Mouse (Mus musculus) ovary, postnatal 36 days (tissue): ENCODE results near the gene Pik3ap1.
A peak's percentile ranks its signal among the peaks of the same experiment; 100 is the strongest.

Experiments
- DNase-seq: peaks from one replicate; pipeline ENCODE4 v3.0.0; 2022; ENCODE audit warnings: low spot score, mixed read lengths

Pik3ap1 gene

DNA sequence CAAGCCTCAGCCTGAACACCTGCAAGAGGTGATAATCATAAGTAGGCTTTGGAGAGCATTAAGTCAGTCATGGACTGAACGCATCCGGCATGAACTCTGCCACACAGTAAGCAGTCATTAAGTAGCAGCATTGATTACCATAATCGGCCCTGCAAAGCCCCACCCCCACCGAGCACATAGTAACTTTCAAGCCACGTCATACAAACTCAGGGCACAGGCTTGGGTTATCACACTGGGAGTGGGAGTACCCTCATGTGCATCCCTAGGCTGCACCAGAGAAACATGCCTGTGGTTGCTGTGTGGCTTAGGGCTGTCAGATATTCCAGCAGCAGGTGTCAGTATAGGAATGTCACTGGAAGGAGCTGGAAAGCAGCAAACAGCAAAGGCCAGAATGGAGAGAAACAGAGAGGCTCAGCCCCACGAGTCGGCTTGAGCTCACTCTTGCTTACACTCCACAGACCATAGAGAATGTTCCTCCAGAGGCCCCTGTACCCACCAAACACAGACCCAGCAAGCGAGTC lies 105.1 kb downstream of the Pik3ap1 start:
- no peak for DNase-seq

DNA sequence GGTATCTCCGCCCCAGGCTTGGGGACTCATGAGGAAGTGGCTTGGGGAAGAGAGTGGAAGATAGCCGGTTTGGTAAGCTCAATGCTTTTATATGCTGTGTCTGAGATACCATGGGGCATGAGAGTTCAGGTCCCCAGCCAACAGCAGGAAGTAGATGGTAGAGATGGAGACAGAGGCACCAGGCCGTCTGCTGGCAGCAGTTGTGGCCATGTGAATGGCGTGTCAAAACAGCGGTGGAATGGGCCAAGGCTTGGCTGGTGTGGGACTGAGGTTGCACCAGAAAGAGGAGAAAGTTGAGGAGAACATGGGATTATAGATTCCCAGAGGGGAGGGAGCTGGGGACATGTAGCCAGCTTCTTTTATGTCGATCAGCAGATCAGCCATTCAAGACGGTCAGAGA lies 106.3 kb downstream of the Pik3ap1 start:
- DNase-seq: no peak

DNA sequence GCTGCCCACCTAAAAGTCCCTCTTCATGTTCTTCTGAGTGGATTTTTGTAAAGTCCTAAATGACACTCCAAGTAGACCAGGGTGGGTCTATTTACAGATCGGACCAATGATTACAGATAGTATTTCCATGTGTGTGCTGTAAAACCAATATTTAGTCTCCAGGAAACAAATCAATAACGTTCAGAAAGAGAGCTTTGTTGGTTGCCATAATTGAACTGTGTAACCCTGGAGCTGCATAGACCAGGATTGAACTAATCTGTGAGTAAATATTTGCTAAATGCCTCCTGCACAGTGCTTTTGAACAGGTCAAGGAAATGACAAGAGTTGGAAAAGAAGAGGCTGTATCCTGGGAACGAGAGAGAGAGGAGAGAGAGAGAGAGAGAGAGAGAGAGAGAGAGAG lies 109.3 kb downstream of the Pik3ap1 start:
- no peak for DNase-seq

DNA sequence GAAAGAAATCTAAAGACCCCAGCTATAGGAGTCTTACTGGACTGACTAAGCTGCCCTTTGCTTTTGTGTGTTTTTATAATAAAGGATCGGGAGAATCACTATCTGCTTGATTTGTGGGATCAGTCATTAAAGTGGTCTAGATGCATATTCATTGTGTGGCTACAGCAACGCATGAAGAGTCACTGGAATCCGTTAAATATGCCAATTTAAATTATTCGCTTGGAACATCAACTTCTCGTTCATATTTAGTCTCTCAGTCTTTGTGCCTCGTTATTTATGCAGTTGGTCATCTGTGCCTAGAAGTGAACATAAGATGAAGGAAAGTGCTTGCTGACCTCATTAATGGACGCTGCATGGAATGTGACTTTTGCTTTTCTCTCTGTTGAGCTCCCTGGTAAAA lies 114.0 kb downstream of the Pik3ap1 start:
- no peak for DNase-seq

DNA sequence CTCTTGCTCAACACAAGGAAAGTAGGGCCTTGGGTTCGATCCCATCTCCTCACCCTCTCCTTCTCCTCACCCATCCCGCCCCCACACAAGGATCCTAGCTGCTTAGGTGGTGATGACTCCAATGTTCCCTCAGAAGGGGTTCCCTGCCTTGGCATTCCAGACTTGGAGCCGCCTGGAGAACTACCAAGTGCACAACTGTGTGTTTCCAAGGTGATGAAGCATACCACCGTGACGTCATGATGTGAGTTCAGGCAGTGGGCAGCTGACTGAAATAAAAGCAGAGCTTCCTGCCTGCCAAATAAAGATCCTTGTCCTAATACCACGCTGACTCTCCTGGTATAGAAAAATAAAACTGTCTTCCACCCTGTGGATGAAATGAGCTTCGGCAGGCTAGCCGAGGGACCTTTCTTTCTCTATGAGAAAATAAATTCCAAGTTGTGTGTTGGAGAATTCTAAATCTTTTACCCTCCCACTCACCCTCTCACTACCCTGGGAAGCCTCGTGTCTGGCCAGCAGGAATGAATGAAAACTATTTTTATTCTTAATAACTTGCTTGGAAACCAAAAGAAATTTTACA lies 114.7 kb downstream of the Pik3ap1 start:
- no peak for DNase-seq

DNA sequence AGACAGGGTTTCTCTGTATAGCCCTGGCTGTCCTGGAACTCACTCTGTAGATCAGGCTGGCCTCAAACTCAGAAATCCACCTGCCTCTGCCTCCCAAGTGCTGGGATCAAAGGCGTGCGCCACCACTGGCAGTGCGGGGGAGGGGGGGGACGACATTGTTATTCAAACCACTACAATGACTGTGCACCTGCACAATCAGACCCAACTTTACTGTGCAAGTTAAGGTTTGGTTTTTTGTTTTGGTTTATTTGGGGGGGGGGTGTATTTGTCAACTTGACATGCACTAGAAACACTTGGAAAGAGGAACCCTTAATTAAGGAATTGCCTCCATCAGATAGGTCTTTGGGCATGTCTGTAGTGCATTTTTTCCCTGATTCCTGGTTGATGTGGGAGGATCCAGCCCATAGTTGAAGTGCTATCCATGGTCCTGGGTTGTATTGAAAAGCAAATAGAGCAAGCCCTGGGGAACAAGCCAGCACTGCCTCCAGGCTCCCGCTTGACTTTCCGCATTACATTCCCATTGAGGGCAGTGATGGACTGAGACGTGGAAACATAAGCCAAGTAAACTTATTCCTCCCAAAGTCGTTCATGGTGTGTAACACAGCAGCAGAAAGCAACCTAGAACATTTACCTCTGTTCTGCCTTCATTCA lies 118.5 kb downstream of the Pik3ap1 start:
- DNase-seq: no peak

DNA sequence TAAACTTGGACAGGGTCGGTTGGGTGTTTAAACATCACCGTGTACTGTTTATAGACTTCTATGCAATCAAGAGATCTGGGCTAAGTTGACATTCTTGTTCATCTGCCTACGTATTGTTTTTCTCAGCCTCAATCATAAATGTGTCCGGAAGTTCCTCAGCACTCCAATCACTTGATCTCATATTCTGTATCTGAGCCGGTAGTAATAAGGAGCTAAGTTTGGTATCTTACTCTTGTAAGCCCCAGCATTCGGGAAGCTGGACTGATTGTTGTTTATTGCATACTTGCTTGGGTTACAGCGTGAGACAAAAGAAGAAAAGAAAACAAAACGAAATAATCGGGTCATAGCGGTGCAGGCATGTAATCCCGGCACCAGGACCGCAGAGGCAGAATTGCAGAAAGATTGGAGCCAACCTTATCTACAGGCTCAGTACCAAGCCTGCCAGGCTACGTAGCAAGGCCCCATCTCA lies 120.5 kb downstream of the Pik3ap1 start:
- DNase-seq: no peak

DNA sequence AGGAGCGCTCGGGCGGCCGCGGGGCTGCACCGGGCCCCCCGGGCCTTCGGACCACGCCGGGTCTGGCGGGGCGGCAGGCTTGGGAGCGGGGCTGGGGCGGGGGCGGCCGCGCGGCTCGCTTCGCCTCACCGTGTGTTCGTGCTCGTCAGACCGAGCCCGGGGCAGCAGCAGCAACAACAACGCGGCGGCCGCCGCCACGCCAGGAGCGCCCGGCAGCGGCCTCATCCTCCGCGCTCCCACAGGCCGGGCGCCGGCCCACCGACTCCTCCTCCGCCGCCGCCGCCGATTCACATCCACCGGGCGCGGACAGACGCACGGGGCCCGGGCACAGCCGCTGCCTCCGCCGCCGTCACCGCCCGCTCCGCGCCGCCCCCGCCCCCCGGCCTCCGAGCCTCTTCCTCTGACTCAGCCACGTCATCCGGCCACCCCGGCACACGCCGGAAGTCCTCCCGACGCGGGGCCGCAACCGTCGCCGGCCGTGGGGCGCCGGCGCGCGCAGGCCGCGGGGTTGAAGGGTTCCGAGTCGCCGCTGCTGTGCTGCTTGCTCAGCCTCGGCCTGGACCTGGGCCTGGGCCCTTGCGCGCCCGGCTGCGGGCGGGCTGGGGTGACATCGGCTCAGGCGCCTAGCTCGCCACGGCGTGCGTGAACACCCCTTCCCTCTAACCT lies 121.1 kb downstream of the Pik3ap1 start, which contains the start of gene Tm9sf3:
TSS of gene Tm9sf3 (minus strand) at position 368 of the 666 bp plus-strand sequence.
- peak; percentile 89 for DNase-seq

DNA sequence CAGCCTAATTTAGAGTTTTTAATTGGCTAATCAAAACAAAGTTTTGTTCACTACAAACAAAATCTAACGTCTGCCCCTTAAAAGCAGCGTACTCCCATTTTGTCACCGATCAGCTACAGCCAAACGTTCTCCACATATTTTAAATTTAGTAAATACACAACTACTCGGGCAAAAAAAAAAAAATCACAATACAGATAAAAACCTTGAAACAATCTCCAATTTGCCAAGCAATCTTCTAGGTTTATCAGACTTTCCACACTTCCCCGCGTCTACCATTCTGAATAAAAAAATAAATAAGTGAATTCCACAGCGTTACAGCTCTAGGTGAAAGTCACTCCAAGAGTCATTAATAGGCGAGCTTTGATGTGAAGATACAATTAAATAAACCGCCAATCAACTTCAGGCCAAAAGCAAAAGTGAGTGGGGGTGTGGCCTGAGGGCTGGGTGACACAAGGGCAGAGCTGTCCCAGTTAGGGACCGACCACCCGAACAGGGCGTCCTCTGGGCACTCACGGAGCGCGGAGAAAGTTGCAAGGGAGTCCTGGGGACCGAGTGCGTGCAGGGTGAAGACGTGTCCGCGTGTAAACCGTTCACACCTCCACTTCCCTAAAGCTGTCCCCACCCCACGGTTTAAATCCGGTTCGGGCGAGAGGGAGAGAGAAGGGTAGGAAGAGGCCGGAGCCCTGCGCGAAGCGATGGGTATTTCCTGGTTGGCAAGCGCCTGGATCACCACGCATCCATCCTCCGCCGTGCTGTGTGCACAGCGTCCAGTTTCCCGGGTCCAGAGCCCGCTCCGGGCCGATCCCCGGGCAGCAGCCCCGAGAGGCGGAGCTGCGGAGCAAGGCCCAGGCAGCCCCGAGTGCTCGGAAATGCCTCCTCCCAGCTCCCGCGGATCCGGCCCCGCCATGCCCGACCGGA lies 121.9 kb downstream of the Pik3ap1 start:
- DNase-seq: peak; percentile 75

DNA sequence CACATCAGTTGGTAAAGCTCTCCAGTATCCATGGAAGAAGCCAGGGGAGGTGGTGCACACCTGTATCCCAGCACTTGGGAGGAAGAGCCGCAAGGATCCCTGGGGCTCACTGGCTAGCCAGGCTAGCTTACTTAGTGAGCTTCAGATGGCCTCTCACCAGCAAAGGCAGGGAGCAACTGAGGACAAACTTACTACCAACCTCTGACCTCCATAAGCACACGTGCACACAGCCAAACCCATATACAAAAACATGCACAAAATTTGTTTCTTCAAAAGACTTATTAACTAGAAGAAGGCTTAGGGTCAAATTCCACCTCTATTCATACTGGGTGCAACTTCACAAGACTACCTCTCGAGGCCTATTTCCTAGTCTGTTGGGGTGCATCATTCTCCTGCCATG lies 124.2 kb downstream of the Pik3ap1 start:
- DNase-seq: no peak

DNA sequence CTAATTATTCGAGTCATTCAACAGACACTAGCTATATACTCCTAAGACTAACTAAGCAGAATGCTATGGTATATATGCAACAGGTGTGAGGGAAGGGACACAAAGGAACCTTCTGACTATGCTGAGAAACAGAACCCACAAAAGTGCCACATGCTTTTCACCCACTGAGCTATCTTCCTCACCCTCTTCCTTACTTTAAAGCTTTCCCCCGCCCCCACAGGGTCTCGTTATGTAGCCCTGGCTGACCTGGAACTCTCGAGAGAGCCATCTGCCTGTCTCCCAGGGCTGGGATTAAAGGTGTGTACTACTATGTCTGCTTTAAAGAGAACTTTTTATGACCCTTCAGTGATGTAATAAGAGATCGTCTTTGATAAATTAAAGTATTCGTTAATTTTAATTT lies 125.6 kb downstream of the Pik3ap1 start:
- DNase-seq: no peak

DNA sequence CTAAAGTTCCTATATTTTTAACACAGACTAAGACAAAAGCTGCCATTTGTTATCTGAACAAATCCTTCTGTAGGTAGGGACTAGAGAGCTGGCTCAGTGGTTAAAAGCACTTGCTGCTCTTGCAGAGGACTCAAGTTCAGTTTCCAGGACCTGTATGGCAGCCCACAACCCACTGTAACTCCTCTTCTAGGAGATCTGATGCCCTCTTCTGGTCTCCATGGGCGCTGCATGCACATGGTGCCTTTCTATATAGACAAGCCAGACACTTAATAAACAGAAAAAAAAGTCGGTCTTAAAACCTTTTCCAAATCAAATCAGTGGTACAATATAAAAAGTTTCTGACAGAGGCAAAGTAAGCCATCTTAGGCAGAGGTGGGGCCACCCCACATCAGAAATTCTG lies 126.2 kb downstream of the Pik3ap1 start:
- DNase-seq: peak; percentile 26

DNA sequence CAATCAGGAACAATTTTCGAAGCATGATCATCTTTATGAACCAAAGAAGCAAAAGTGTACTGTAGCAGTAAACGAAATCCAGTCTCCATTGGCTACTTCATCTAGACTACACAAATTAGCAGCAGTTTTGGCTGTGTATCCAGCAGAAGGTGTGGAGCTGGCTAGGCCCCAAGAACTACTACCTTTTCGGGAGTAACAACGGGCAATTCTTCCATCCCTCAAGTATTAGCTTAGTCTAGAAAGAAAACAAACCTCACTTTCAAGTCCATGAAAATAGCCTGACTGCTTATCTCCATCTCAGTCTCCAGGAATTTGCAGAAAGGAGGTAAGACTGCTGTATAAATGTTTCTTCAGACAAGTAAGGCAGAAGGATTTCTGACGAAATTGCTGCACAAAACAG lies 130.3 kb downstream of the Pik3ap1 start:
- no peak for DNase-seq

DNA sequence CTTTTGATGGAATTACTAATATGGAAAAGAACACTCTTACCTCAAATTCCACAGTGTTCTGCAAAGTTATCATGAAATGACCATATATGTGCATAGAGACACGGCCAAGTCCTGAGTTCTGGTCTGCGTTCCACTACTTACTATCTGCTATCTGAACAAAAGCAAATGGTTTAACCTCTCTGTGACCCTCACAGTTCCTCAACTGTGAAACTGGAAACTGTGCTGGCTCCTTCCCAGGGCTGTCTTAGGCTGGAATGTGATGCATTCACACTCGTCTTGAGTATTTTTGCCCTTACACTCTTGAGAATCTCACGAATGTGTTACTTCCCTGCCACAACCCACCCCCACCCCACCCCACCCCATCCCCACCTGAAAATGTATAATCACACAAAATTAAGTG lies 135.9 kb downstream of the Pik3ap1 start:
- DNase-seq: no peak

DNA sequence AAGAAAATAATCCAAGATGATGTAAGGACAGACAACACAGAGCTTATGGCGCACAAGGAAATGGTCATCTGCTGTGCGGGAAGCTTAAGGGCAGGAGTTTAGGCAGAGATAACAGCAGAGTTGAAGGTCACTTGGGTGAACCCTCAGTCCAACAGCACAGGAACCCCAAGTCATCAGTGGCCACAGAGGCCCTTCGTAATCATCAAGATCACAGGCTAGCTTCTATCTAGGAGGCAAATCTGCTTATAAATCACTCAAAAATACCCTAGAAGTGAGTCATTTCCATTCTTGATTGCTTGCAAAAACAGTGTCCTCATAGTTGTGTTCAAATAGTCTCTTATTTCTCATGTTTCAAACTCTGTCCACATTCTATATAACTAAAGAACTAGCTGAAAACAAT lies 136.6 kb downstream of the Pik3ap1 start:
- no peak for DNase-seq

DNA sequence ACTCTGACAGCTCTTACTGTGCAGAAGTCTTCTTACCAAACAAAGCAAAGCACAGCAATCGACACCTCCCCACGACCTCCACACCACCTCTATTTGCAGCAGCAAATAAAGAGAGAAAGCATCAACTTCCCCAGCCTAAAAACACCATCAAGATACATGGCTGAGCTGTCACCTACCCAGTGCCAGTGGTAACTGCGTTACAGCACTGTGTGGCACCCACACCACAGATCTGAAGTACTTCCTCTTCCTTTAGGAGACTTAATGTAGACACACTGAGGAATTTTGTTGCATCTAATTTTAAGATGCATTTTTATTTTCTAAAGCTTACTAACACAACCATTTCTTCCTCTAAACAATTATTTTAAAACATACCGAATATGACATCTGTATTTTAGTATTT lies 138.6 kb downstream of the Pik3ap1 start:
- DNase-seq: no peak

DNA sequence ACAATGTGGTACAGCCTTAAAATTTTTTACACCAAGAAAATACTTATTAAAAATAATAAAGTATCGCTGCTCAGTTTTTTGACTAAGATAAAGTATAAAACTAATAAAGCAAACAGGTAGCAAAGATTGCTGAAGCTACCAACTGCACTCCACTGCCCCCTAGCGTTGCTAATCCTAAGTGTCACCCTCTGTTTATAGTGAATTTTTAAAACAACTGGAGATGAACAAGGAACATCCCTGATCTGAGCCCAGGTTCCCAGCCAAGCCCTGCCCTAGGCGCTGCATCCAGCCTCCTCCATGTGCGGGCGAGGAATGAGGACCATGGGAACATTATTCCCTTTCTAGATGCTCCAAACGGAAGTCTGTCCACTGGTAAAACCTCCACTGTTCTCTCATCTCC lies 140.3 kb downstream of the Pik3ap1 start:
- DNase-seq: peak; percentile 24

DNA sequence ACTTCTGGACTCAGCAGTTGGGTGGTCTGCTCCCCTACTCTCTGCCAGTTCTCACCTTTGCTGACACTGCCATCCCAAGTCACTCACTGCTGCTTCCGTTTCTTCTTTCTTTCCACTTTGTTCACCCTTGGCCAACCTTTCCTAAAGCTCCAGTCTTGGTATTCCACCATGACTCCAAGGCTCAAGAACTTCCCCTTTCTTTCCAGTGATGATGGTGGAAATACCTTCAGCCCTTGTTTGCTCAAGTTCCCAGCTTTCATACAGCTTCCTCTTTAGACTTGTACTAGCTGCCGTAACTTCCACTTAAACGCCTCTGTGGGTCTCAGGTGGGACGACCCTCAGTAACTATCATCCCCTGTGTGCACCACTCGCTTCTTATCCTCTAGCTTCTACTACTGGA lies 142.9 kb downstream of the Pik3ap1 start:
- DNase-seq: no peak

DNA sequence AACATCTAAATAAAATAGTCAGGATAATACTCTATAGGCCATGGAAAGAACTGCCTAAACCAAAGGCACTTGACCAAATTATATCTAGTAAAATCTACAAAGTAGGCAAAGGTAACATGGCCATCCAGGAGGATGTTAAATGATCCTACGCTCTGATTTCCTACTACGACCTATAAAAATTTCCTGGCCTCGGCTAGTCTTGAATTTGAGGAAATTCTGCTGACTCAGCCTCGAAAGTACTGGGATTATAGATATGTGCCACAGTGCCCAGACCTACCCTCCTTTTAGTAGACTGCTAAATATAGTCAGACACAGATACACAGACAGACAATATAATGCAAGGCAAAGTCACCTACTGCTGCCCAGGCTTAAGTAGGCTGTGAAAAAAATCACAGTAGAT lies 151.2 kb downstream of the Pik3ap1 start:
- no peak for DNase-seq
